Mouse (Mus musculus) lung, adult 2 months (tissue): ENCODE results near the gene Tmigd3.

ENCODE experiments used
- CTCF ChIP-seq: fragments of 200-500 bp; IDR thresholded peaks from 2 replicates; pipeline ENCODE4 v1.5.1; 2011; ENCODE audit warnings: mild to moderate bottlenecking, low read length, control low read depth; ENCODE audit not compliant: insufficient read depth
- POLR2A ChIP-seq: fragments of 200-500 bp; IDR thresholded peaks from 2 replicates; pipeline ENCODE4 v1.6.1; 2011; ENCODE audit warnings: low read depth, mild to moderate bottlenecking, control low read depth, low read length, borderline replicate concordance; ENCODE audit errors: extremely low read depth

- no peak for TF ChIP-seq CTCF
- no peak for TF ChIP-seq POLR2A
Observed at GRCm38 (mm10) chr3:105929821-105930220, 59.1 kb downstream of the Tmigd3 start.
